Mouse (Mus musculus) forebrain, embryonic 12.5 days (tissue): Measurements from ENCODE around the gene Ranbp17. TPM values are rescaled to one million over a fixed set of nuclear protein-coding genes. Genes with fewer than 3 reads are reported as not detected.

Source experiments
- ATAC-seq: fragments of 200-750 bp; cut with Nextera tagmentation; 2 replicates; pipeline ENCODE4 v1.8.0; 2017; ENCODE audit warnings: moderate TSS enrichment; ENCODE audit not compliant: low FRiP score
- H3K27ac ChIP-seq: fragments of 300-500 bp; sonication (generic); 2 replicates; pipeline ENCODE4 v1.5.1; 2016; ENCODE audit warnings: mild to moderate bottlenecking
- H3K27me3 ChIP-seq: fragments of 300-500 bp; sonication (generic); 2 replicates; pipeline ENCODE4 v1.6.1; 2016; ENCODE audit warnings: mild to moderate bottlenecking
- H3K36me3 ChIP-seq: fragments of 300-500 bp; sonication (generic); replicated peaks from 2 replicates; pipeline ENCODE4 v1.6.1; 2016; ENCODE audit warnings: mild to moderate bottlenecking
- H3K4me1 ChIP-seq: fragments of 300-500 bp; sonication (generic); 2 replicates; pipeline ENCODE4 v1.6.1; 2016
- H3K4me2 ChIP-seq: fragments of 300-500 bp; sonication (generic); 2 replicates; pipeline ENCODE4 v1.6.1; 2016; ENCODE audit warnings: mild to moderate bottlenecking, moderate library complexity
- H3K4me3 ChIP-seq: fragments of 300-500 bp; sonication (generic); replicated peaks from 2 replicates; pipeline ENCODE4 v1.5.1; 2016; ENCODE audit warnings: mild to moderate bottlenecking
- H3K9ac ChIP-seq: fragments of 300-500 bp; sonication (generic); 2 replicates; pipeline ENCODE4 v1.6.1; 2016; ENCODE audit warnings: mild to moderate bottlenecking
- H3K9me3 ChIP-seq: fragments of 300-500 bp; sonication (generic); 2 replicates; pipeline ENCODE4 v1.6.1; 2016
- WGBS: fragments of 180-500 bp; shearing (Covaris S2); methylation state at CpG from one replicate; pipeline ENCODE4 v1.1.7; 2016; 5-methylcytosine and 5-hydroxymethylcytosine counted together
- polyA plus RNA-seq: library from polyadenylated mRNA; unstranded; fragments of >200 nt; fragmentation: Nextera tagmentation; extraction: Ambion mirVana; gene quantifications from 2 replicates; pipeline ENCODE4 v1.2.1, GENCODE M21; 2016

The Ranbp17 gene
- polyA plus RNA-seq, 1 experiment from 2014 or later, result 12.7 TPM

GRCm38 (mm10) chr11:33398701-33399100, 114.8 kb downstream of the Ranbp17 start:
- H3K9me3 ChIP-seq, result no peaks in the 10 kb centered on the region

GRCm38 (mm10) chr11:33396275-33396674, 117.3 kb downstream of the Ranbp17 start:
- H3K27me3 ChIP-seq, result no peaks in the 10 kb centered on the region
- no peak overlapping the region for H3K4me3 ChIP-seq
- 88% methylated on average over 6 of the region's 6 CpGs for WGBS
- no peak for ATAC-seq
- no peak overlapping the region for H3K4me2 ChIP-seq
- H3K9ac ChIP-seq, result no peak overlapping the region
- no peaks in the 10 kb centered on the region for H3K4me1 ChIP-seq
- H3K36me3 ChIP-seq, result no peaks in the 10 kb centered on the region
- no peak overlapping the region for H3K27ac ChIP-seq
- no peaks in the 10 kb centered on the region for H3K9me3 ChIP-seq

More at GRCm38 (mm10) chr11:33398701-33399100, 114.8 kb downstream of the Ranbp17 start:
- WGBS, result 93% methylated on average over 3 of the region's 3 CpGs
- ATAC-seq, result no peak
- H3K27me3 ChIP-seq, result no peaks in the 10 kb centered on the region
- no peak overlapping the region for H3K9ac ChIP-seq
- no peak overlapping the region for H3K4me3 ChIP-seq
- no peaks in the 10 kb centered on the region for H3K4me1 ChIP-seq
- no peaks in the 10 kb centered on the region for H3K36me3 ChIP-seq
- no peak overlapping the region for H3K27ac ChIP-seq
- no peak overlapping the region for H3K4me2 ChIP-seq

GRCm38 (mm10) chr11:33394093-33394492, 119.5 kb downstream of the Ranbp17 start:
- Histone ChIP-seq H3K9me3 (no peaks in the 10 kb centered on the region), H3K4me2 (no peak overlapping the region), H3K4me1 (no peaks in the 10 kb centered on the region), H3K4me3 (no peak overlapping the region), H3K27ac (no peak overlapping the region), H3K9ac (no peak overlapping the region), H3K27me3 (no peaks in the 10 kb centered on the region), H3K36me3 (no peaks in the 10 kb centered on the region)
- 76% methylated on average over 3 of the region's 3 CpGs for WGBS
- ATAC-seq, result no peak

- no peaks in the 10 kb centered on the region for H3K27me3 ChIP-seq
- ATAC-seq, result no peak
- WGBS, result 93% methylated on average over 2 of the region's 2 CpGs
- H3K9ac ChIP-seq, result no peak overlapping the region
- H3K4me3 ChIP-seq, result no peak overlapping the region
- H3K4me1 ChIP-seq, result no peaks in the 10 kb centered on the region
- no peak overlapping the region for H3K4me2 ChIP-seq
- no peaks in the 10 kb centered on the region for H3K36me3 ChIP-seq
- H3K27ac ChIP-seq, result no peak overlapping the region
- H3K9me3 ChIP-seq, result no peaks in the 10 kb centered on the region
Observed at GRCm38 (mm10) chr11:33388685-33389084, 124.9 kb downstream of the Ranbp17 start.

- peak; percentile 55; the same call in 1 of the 2 replicates for ATAC-seq
- no peaks in the 10 kb centered on the region for H3K9me3 ChIP-seq
- no peaks in the 10 kb centered on the region for H3K27me3 ChIP-seq
- WGBS, result 42% methylated on average over 5 of the region's 5 CpGs
- no peaks in the 10 kb centered on the region for H3K36me3 ChIP-seq
- peaks cover 4% of the 10 kb centered on the region; the same call in 1 of the 2 replicates for H3K4me1 ChIP-seq
- H3K4me3 ChIP-seq, result no peak overlapping the region
- no peak overlapping the region for H3K9ac ChIP-seq
- H3K27ac ChIP-seq, result no peak overlapping the region
- H3K4me2 ChIP-seq, result no peak overlapping the region
Observed at GRCm38 (mm10) chr11:33361867-33362266, 151.7 kb downstream of the Ranbp17 start.

GRCm38 (mm10) chr11:33349269-33349668, 164.3 kb downstream of the Ranbp17 start:
- H3K27me3 ChIP-seq, result no peaks in the 10 kb centered on the region
- no peak overlapping the region for H3K4me3 ChIP-seq
- no peaks in the 10 kb centered on the region for H3K9me3 ChIP-seq
- H3K36me3 ChIP-seq, result no peaks in the 10 kb centered on the region
- no peaks in the 10 kb centered on the region for H3K4me1 ChIP-seq
- H3K4me2 ChIP-seq, result no peak overlapping the region
- 94% methylated on average over 2 of the region's 2 CpGs for WGBS
- no peak overlapping the region for H3K9ac ChIP-seq
- no peak overlapping the region for H3K27ac ChIP-seq
- no peak for ATAC-seq

- Histone ChIP-seq H3K4me3 (no peak overlapping the region), H3K9ac (no peak overlapping the region), H3K4me2 (no peak overlapping the region), H3K27ac (no peak overlapping the region), H3K9me3 (no peaks in the 10 kb centered on the region), H3K36me3 (no peaks in the 10 kb centered on the region), H3K4me1 (no peaks in the 10 kb centered on the region), H3K27me3 (no peaks in the 10 kb centered on the region)
- WGBS, result 82% methylated on average over 2 of the region's 2 CpGs
- no peak for ATAC-seq
Observed at GRCm38 (mm10) chr11:33342061-33342460, 171.5 kb downstream of the Ranbp17 start.

- Histone ChIP-seq H3K9ac (no peak overlapping the region), H3K4me2 (no peak overlapping the region), H3K27me3 (no peaks in the 10 kb centered on the region), H3K36me3 (no peaks in the 10 kb centered on the region), H3K27ac (no peak overlapping the region), H3K9me3 (no peaks in the 10 kb centered on the region), H3K4me3 (no peak overlapping the region), H3K4me1 (peaks cover 5% of the 10 kb centered on the region; the same call in 1 of the 2 replicates)
- 16% methylated on average over 7 of the region's 7 CpGs for WGBS
- ATAC-seq, result no peak
Observed at GRCm38 (mm10) chr11:33336552-33337121, 176.9 kb downstream of the Ranbp17 start.

- Histone ChIP-seq H3K4me3 (no peak overlapping the region), H3K4me2 (no peak overlapping the region), H3K4me1 (peaks cover 5% of the 10 kb centered on the region; the same call in 1 of the 2 replicates), H3K9me3 (no peaks in the 10 kb centered on the region), H3K27ac (no peak overlapping the region), H3K9ac (no peak overlapping the region), H3K36me3 (no peaks in the 10 kb centered on the region), H3K27me3 (no peaks in the 10 kb centered on the region)
- 85% methylated on average over 3 of the region's 3 CpGs for WGBS
- no peak for ATAC-seq
Observed at GRCm38 (mm10) chr11:33335616-33336015, 177.9 kb downstream of the Ranbp17 start.

- WGBS, result 15% methylated on average over 5 of the region's 5 CpGs
- H3K27ac ChIP-seq, result no peak overlapping the region
- no peak overlapping the region for H3K4me2 ChIP-seq
- H3K4me1 ChIP-seq, result peaks cover 5% of the 10 kb centered on the region; the same call in 1 of the 2 replicates
- H3K27me3 ChIP-seq, result no peaks in the 10 kb centered on the region
- H3K4me3 ChIP-seq, result no peak overlapping the region
- no peak overlapping the region for H3K9ac ChIP-seq
- no peaks in the 10 kb centered on the region for H3K9me3 ChIP-seq
- no peak; the same call in 1 of the 2 replicates for ATAC-seq
- no peaks in the 10 kb centered on the region for H3K36me3 ChIP-seq
Observed at GRCm38 (mm10) chr11:33332137-33332536, 181.4 kb downstream of the Ranbp17 start.

- no peaks in the 10 kb centered on the region for H3K9me3 ChIP-seq
- ATAC-seq, result no peak
- H3K27me3 ChIP-seq, result no peaks in the 10 kb centered on the region
- H3K36me3 ChIP-seq, result no peaks in the 10 kb centered on the region
- H3K27ac ChIP-seq, result no peak overlapping the region
- no peak overlapping the region for H3K4me2 ChIP-seq
- 93% methylated on average over 7 of the region's 7 CpGs for WGBS
- H3K4me1 ChIP-seq, result no peaks in the 10 kb centered on the region
- H3K4me3 ChIP-seq, result no peak overlapping the region
- H3K9ac ChIP-seq, result no peak overlapping the region
Observed at GRCm38 (mm10) chr11:33319006-33319611, 194.4 kb downstream of the Ranbp17 start.

GRCm38 (mm10) chr11:33309566-33309965, 204.0 kb downstream of the Ranbp17 start:
- ATAC-seq, result no peak
- Histone ChIP-seq H3K27me3 (no peaks in the 10 kb centered on the region), H3K27ac (no peak overlapping the region), H3K36me3 (no peaks in the 10 kb centered on the region), H3K9ac (no peak overlapping the region), H3K4me3 (no peak overlapping the region), H3K4me1 (no peaks in the 10 kb centered on the region), H3K4me2 (no peak overlapping the region), H3K9me3 (no peaks in the 10 kb centered on the region)
- 81% methylated on average over 4 of the region's 4 CpGs for WGBS

GRCm38 (mm10) chr11:33300859-33301258, 212.7 kb downstream of the Ranbp17 start:
- ATAC-seq, result peak; percentile 33; the same call in 1 of the 2 replicates
- H3K36me3 ChIP-seq, result no peaks in the 10 kb centered on the region
- 0 out of 2 replicates have a peak overlapping the region, but pooled peaks have one; percentile 16 for H3K27ac ChIP-seq
- H3K9ac ChIP-seq, result no peak overlapping the region
- WGBS, result 31% methylated on average over 8 of the region's 8 CpGs
- H3K4me3 ChIP-seq, result no peak overlapping the region
- H3K9me3 ChIP-seq, result no peaks in the 10 kb centered on the region
- H3K4me2 ChIP-seq, result no peak overlapping the region
- peaks cover 13% of the 10 kb centered on the region for H3K4me1 ChIP-seq
- no peaks in the 10 kb centered on the region for H3K27me3 ChIP-seq
